Mouse (Mus musculus) forebrain, postnatal 0 days (tissue): Measurements from ENCODE around the gene Lpp. TPM values are rescaled to one million over a fixed set of nuclear protein-coding genes. Genes with fewer than 3 reads are reported as not detected.

Experiments used
- ATAC-seq: fragments of 200-750 bp; cut with Nextera tagmentation; 2 replicates; pipeline ENCODE4 v1.8.0; 2017; ENCODE audit warnings: mild to moderate bottlenecking, moderate library complexity
- DNase-seq: peaks from one replicate; pipeline ENCODE4 v3.0.0-alpha.2; 2015
- H3K27ac ChIP-seq: fragments of 300-500 bp; sonication (generic); 2 replicates; pipeline ENCODE4 v1.5.1; 2014; ENCODE audit warnings: low read depth, mild to moderate bottlenecking, antibody characterized with exemption, low read length, moderate library complexity, mixed read lengths
- H3K27me3 ChIP-seq: fragments of 300-500 bp; sonication (generic); 2 replicates; pipeline ENCODE4 v1.6.1; 2014; ENCODE audit warnings: mild to moderate bottlenecking, low read length, mixed read lengths; ENCODE audit not compliant: insufficient read depth
- H3K36me3 ChIP-seq: fragments of 300-500 bp; sonication (generic); 2 replicates; pipeline ENCODE4 v1.6.1; 2014; ENCODE audit warnings: mild to moderate bottlenecking, moderate library complexity; ENCODE audit not compliant: insufficient read depth
- H3K4me1 ChIP-seq: fragments of 300-500 bp; sonication (generic); 2 replicates; pipeline ENCODE4 v1.6.1; 2014; ENCODE audit warnings: antibody characterized with exemption; ENCODE audit not compliant: insufficient read depth
- H3K4me2 ChIP-seq: fragments of 300-500 bp; sonication (generic); 2 replicates; pipeline ENCODE4 v1.6.1; 2014; ENCODE audit warnings: low read depth, mild to moderate bottlenecking, moderate library complexity
- H3K4me3 ChIP-seq: fragments of 300-500 bp; sonication (generic); 2 replicates; pipeline ENCODE4 v1.5.1; 2014; ENCODE audit warnings: low read depth, low read length, mixed read lengths
- H3K9ac ChIP-seq: fragments of 300-500 bp; sonication (generic); 2 replicates; pipeline ENCODE4 v1.6.1; 2014; ENCODE audit warnings: mild to moderate bottlenecking
- H3K9me3 ChIP-seq: fragments of 300-500 bp; sonication (generic); 2 replicates; pipeline ENCODE4 v1.6.1; 2016; ENCODE audit warnings: low read length
- CTCF ChIP-seq: sonication (generic); IDR thresholded peaks from 2 replicates; pipeline ENCODE4 v1.5.1; 2016; ENCODE audit warnings: antibody characterized with exemption, control low read depth, low read depth
- WGBS: fragments of 180-500 bp; shearing (Covaris S2); extraction: QIAGEN DNeasy Blood & Tissue Kit; methylation state at CpG from one replicate; pipeline ENCODE4 v1.1.7; 2014; 5-methylcytosine and 5-hydroxymethylcytosine counted together
- polyA plus RNA-seq: library from polyadenylated mRNA; unstranded; fragments of >200 nt; fragmentation: Nextera tagmentation; extraction: Ambion mirVana; gene quantifications from 2 replicates; pipeline ENCODE4 v1.2.1, GENCODE M21; 2015
- total RNA-seq: library from RNA; depleted of rRNA; stranded (reverse); fragments of >200 nt; gene quantifications from 2 replicates; pipeline ENCODE4 v1.2.3, GENCODE M21; 2014

Lpp gene
- total and polyA plus RNA-seq, 2 experiments from 2014 or later: 6.2 to 9.4 TPM

- Histone ChIP-seq H3K27me3 (no peaks in the 10 kb centered on the region), H3K9me3 (no peaks in the 10 kb centered on the region), H3K4me2 (no peak overlapping the region), H3K36me3 (no peaks in the 10 kb centered on the region), H3K4me1 (no peaks in the 10 kb centered on the region), H3K9ac (no peak overlapping the region), H3K4me3 (no peak overlapping the region), H3K27ac (0 out of 2 replicates have a peak overlapping the region, but pooled peaks have one; percentile 9)
- DNase-seq (no peak), ATAC-seq (no peak)
- no peak for TF ChIP-seq CTCF
- WGBS: 83% methylated on average over 3 of the region's 3 CpGs
These were observed 2.2 kb upstream of the Lpp start for GRCm38 (mm10) chr16:24391111-24391510.

- no peak overlapping the region for H3K4me3 ChIP-seq
- DNase-seq: no peak
- TF ChIP-seq CTCF: no peak
- WGBS: 94% methylated on average over 7 of the region's 7 CpGs
- H3K4me1 ChIP-seq: no peaks in the 10 kb centered on the region
- no peak overlapping the region for H3K4me2 ChIP-seq
- H3K27ac ChIP-seq: no peak overlapping the region; the same call in 1 of the 2 replicates
- no peak overlapping the region for H3K9ac ChIP-seq
- H3K27me3 ChIP-seq: no peaks in the 10 kb centered on the region
- H3K36me3 ChIP-seq: no peaks in the 10 kb centered on the region
- H3K9me3 ChIP-seq: no peaks in the 10 kb centered on the region
- ATAC-seq: no peak
These were observed 1.4 kb upstream of the Lpp start for GRCm38 (mm10) chr16:24391901-24392300.

GRCm38 (mm10) chr16:24393556-24394210 is 376 bp downstream of the Lpp start:
- DNase-seq (peak; percentile 43), ATAC-seq (peak; percentile 24)

GRCm38 (mm10) chr16:24394211-24394991 is 1.1 kb downstream of the Lpp start:
- H3K4me1 ChIP-seq: no peaks in the 10 kb centered on the region
- H3K27me3 ChIP-seq: no peaks in the 10 kb centered on the region
- H3K9ac ChIP-seq: peak overlapping the region; percentile 75
- H3K4me3 ChIP-seq: peak overlapping the region; percentile 83
- no peak for TF ChIP-seq CTCF
- no peak for ATAC-seq
- peak overlapping the region; percentile 82 for H3K4me2 ChIP-seq
- DNase-seq: peak; percentile 7
- H3K36me3 ChIP-seq: no peaks in the 10 kb centered on the region
- WGBS: 20% methylated on average over 18 of the region's 18 CpGs
- H3K9me3 ChIP-seq: no peaks in the 10 kb centered on the region
- peak overlapping the region; percentile 82; the same call in 1 of the 2 replicates for H3K27ac ChIP-seq

More at GRCm38 (mm10) chr16:24393556-24394210, 376 bp downstream of the Lpp start:
- Histone ChIP-seq H3K4me3 (peak overlapping the region; percentile 83), H3K27me3 (no peaks in the 10 kb centered on the region), H3K4me2 (peak overlapping the region; percentile 82), H3K4me1 (no peaks in the 10 kb centered on the region), H3K36me3 (no peaks in the 10 kb centered on the region), H3K9ac (peak overlapping the region; percentile 75), H3K27ac (peak overlapping the region; percentile 82), H3K9me3 (no peaks in the 10 kb centered on the region)
- WGBS: under 1% methylated on average over 57 of the region's 76 CpGs
- no peak for TF ChIP-seq CTCF

GRCm38 (mm10) chr16:24395100-24395499 is 1.8 kb downstream of the Lpp start:
- no peak overlapping the region for H3K27ac ChIP-seq
- H3K4me1 ChIP-seq: no peaks in the 10 kb centered on the region
- no peak overlapping the region for H3K4me3 ChIP-seq
- H3K36me3 ChIP-seq: no peaks in the 10 kb centered on the region
- WGBS: 84% methylated on average over 2 of the region's 2 CpGs
- no peaks in the 10 kb centered on the region for H3K27me3 ChIP-seq
- peak overlapping the region; percentile 82; the same call in 1 of the 2 replicates for H3K4me2 ChIP-seq
- H3K9me3 ChIP-seq: no peaks in the 10 kb centered on the region
- ATAC-seq: no peak
- no peak for TF ChIP-seq CTCF
- no peak for DNase-seq
- no peak overlapping the region for H3K9ac ChIP-seq

- Histone ChIP-seq H3K4me3 (no peak overlapping the region), H3K9ac (no peak overlapping the region), H3K9me3 (no peaks in the 10 kb centered on the region), H3K4me1 (no peaks in the 10 kb centered on the region), H3K36me3 (no peaks in the 10 kb centered on the region), H3K4me2 (no peak overlapping the region), H3K27ac (no peak overlapping the region), H3K27me3 (no peaks in the 10 kb centered on the region)
- WGBS: 92% methylated on average over 7 of the region's 7 CpGs
- ATAC-seq: no peak
- DNase-seq: no peak
- no peak for TF ChIP-seq CTCF
These were observed 3.2 kb downstream of the Lpp start for GRCm38 (mm10) chr16:24396504-24396903.

- WGBS: 67% methylated on average over 4 of the region's 4 CpGs
- TF ChIP-seq CTCF: no peak
These were observed 5.2 kb downstream of the Lpp start for GRCm38 (mm10) chr16:24398476-24398875.

More at GRCm38 (mm10) chr16:24398476-24398875, 5.2 kb downstream of the Lpp start:
- Histone ChIP-seq H3K27ac (no peak overlapping the region), H3K36me3 (no peaks in the 10 kb centered on the region), H3K4me3 (no peak overlapping the region), H3K27me3 (no peaks in the 10 kb centered on the region), H3K9ac (no peak overlapping the region), H3K4me1 (no peaks in the 10 kb centered on the region), H3K9me3 (no peaks in the 10 kb centered on the region), H3K4me2 (no peak overlapping the region)
- ATAC-seq (no peak), DNase-seq (no peak)
